Mouse (Mus musculus) erythroblast, embryonic 14.5 days (primary cell): ENCODE results near the gene Ccdc141.

Experiments used
- GATA1 ChIP-seq: IDR thresholded peaks from 2 replicates; pipeline ENCODE4 v1.6.1; 2012; ENCODE audit warnings: low read length, inconsistent platforms, mixed read lengths
- TAL1 ChIP-seq: IDR thresholded peaks from 3 replicates; pipeline ENCODE4 v1.6.1; 2012; ENCODE audit warnings: low read length, inconsistent platforms, mixed read lengths

DNA sequence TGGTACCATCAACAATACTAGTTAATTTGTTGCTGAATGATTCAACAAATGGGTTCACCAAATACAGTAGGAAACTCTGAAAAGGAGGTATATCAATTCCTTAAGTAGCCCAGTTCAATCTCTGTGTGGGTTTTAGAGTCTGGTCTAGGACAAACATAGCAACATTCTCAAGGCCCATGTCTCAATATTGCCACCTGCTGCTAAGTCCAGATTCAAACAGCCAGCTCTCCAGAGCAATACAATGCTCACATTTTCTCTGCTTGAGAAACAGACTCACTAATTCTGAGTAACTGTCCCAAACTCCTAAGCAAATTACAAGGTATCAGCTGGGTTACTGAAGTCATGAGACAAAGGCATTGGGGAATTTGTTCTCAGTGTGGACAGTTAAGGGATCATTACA lies 85.8 kb downstream of the Ccdc141 start:
- no peak for TF ChIP-seq TAL1
- TF ChIP-seq GATA1 = no peak
